Mouse (Mus musculus): ENCODE data around the gene Tenm2. TPM values are rescaled to one million over a fixed set of nuclear protein-coding genes. Genes with fewer than 3 reads are reported as not detected.

The Tenm2 gene
- total RNA-seq, 2 experiments from 2014 or later = not detected

DNA sequence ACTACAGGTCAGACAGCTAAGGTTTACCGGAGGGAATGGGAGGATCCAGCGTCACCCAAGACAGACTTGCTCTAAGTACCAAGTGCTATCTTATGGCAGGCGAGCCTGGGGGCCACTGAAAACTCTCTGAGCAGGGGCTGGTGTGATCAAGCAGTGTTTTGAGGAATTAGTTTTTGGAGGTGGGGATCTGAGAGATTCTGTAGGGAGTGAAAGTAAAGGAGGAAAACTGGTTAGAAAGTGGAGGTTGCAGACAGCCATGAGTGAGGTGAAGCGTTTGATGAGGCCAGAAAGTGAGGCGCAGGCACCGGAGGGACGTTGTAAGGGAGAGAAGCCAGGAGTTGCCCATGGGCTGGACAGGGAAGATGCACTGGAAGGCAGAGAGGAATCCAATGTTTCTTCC is 1063.8 kb downstream of the Tenm2 start:
- ATAC-seq (replicated peaks; ENCODE audit: low FRiP score, poor library complexity, severe bottlenecking) = no peak

DNA sequence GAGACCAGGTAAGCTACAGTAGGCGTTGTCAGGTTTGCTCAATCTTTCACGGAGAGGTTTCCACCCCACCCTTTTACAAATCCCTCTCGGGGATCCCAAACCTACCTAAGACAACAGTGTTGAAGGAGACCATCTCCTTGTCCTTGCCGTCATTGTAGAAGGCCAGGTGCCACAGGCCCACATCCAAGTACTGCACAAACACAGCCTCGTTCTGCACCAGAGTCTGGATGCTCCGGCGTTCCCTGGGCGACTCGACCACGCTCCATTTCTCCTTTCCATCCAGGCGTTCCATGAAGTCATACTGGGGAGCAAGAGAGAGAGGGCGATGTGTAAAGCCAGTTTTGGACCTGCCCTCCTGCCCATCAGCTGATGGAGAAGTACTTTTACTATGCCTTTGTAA is 1064.5 kb downstream of the Tenm2 start:
- no peak for ATAC-seq (replicated peaks; ENCODE audit: low FRiP score, poor library complexity, severe bottlenecking)

DNA sequence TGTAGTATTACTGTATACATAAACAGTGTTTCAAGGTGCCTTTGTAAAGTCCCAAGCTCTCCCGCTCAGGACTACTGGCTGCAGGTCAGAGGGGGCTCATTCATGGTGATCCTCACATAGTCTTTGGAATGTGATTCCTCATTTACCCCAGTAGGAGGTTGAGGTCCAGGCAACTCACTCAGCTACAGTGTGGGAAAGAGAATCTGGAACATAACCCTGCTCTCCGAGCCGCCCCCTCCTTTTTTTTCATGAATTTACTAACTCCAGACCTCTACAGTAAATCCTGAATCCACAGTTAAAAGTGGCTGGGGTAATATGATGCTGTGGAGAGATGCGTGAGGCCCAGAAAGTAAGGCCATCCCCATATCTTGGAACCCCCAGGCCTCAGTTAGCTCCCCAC is 1066.0 kb downstream of the Tenm2 start:
- no peak for ATAC-seq (replicated peaks; ENCODE audit: low FRiP score, poor library complexity, severe bottlenecking)

DNA sequence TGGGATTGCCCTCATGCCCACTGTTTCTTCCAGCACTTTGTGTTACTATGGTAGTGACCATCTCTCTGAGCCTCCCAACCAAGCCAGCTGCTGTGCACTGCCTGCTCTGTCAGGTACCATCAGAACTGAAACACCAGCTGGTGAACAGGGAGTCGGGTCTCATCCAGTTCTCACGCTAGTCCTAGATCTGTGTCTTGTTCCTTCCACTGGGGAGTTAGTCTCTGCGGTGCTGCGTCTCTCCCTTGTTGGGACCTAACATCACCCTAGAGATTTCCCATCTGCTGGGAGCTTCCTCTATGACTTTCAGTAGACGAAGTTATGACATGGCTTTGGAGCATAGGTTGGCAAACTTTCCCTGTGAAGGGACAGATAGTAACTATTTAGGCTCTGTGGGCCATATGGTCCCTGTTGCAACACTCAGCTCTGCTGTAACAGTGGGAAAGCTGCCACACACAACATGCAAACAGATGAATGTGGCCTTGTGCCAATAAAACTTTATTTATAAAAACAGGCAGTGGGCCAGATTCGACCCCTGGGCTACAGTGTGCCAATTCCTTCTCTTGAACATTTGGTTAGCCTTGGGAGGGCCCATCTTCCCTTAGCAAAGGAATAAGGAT is 1066.7 kb downstream of the Tenm2 start:
- no peak for ATAC-seq (replicated peaks; ENCODE audit: low FRiP score, poor library complexity, severe bottlenecking)

DNA sequence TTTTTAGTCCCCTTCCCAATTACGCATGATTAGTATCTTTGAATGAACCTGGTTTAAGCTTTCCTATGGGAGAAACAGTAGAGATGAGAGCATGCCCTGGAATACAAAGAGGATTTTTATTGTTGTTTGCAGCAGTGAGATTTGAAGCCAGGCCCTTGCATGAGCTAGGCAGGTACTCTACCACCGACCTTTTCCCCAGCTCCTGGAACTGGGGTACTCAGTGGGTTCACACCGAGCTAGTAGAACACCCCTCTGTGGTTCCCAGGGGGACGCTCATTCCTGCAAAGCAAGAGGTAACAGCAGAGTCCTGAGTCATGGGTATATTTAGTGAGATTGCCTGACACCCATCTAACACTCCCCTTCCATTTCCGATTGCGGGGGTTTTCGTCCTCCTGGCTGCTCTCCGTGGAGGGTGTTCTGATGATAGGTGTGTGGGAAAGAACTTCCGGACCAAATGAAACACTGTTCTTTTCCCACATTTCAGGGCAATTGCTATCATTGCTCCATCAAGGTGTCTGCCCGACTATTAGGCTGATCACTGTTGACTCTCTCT is 1067.9 kb downstream of the Tenm2 start:
- no peak for ATAC-seq (replicated peaks; ENCODE audit: low FRiP score, poor library complexity, severe bottlenecking)

DNA sequence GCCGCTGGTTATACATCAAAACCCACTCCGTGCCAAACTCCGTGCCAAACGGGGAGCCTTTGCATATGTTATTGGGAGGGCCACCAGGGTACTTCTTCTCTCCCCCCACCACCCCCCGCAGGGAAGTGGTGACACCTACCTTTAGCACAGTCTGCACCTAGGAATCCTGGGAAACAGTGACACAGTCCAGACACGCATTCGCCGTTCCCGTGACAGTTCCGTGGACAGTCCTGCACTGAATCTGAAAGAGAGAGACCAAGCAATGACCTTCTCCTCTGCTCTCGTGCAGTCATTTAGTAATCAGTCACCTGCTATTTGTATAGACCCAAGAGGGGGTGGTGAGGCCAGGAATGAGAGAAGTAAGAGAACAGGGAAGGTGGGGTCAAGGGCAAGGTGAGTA is 1072.2 kb downstream of the Tenm2 start:
- no peak for ATAC-seq (replicated peaks; ENCODE audit: low FRiP score, poor library complexity, severe bottlenecking)

DNA sequence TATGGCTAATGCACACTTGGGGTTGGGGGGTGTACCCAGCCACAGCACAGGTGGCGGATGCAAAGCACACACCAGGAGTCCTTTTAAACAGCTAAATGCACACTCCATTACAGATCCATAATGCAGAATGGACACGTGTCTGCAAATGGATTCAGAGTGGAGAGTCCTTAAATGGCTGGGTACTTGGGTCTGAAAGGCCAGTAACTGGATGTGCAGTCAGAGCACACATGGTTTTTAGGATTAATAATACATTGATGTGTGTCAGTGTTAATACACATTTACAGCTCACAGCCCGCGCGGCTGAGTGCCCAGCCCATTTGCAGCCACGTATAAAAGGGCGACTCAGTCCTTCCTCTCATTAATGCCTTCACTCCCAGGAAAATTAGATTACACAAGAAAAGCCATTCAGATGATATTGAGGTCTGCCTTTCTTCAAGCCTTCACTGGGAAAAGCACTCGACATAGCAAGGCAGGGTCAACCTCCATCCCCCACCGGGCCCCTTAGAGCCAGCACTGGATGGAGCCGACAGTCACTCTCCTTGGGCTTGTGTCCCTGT is 1073.9 kb downstream of the Tenm2 start:
- ATAC-seq (replicated peaks; ENCODE audit: low FRiP score, poor library complexity, severe bottlenecking) = no peak

DNA sequence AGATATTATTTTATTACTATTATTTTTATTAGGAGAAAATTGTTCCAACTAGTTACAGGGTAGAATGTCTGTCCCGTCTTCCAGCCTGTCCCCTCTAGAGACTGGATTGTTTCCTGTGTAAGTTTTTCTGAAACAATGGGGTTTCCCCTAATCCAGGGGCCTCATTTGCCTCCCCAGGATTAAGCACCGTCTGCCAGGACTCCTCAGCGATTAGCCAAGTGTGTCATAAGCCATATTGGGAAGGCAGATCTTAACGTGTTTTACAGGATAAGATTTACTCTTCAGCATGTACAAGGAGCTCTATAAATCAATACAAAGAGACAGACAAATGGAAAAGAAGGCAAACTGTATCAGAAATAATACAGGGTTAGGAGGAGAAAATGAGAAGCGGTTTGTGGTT is 1082.3 kb downstream of the Tenm2 start:
- ATAC-seq (replicated peaks; ENCODE audit: low FRiP score, poor library complexity, severe bottlenecking) = no peak

DNA sequence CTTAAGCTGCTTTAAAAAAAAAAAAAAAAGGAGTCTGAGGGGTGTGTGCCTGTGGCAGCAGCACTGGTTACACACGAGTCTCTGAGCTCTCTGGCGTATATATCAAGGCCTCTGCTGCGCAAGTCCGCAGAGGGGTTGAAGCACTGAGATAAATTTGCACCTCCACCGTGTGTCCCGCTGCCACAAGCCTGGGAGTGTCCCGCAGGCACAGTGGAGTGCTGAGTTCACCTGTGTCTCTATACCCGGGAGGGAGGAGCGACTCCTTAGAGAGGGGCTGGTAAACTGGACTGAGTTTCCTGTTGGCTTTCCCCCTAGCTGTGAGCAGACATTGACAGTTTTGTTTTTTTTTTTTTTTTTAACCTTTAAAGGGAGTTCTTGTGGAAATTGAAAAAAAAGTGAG is 1082.8 kb downstream of the Tenm2 start:
- no peak for ATAC-seq (replicated peaks; ENCODE audit: low FRiP score, poor library complexity, severe bottlenecking)

DNA sequence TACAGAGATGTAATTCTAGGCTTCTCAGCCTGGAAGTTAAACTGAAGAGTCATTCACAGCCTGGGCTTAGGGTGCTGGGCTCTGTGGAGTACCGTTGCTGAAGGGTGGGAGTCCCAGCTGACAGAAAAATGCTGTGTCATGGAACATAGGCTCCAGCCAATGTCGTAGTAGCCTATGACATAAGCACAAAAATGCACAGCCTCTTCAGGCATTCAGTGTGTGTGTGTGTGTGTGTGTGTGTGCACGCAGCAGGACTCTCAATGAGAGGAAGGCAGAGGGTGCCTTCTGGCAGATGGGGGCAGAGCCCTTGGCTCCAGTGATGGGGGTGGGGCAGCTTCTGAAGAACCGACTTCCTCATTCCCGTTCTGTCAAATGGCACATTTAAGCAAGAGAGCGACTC is 1083.5 kb downstream of the Tenm2 start:
- ATAC-seq (replicated peaks; ENCODE audit: low FRiP score, poor library complexity, severe bottlenecking) = no peak

DNA sequence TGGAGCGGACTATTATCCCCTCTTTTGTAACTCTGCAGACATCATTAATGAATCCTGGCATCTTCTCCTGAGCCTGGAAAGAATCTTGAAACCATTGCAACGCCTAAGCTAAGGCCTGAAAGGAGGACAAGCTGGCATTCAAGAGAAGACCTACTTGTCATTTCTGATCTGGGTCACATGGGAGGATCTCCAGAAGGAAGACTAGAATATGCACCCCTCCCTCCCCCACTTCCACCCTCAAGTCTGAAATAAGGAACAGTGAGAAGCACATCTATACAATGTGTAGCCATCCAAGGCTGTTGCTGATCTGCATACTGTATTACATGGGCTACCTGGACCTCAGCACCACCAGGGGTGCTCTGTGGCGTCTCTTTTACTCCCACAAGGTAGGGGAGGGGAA is 1086.7 kb downstream of the Tenm2 start:
- no peak for ATAC-seq (replicated peaks; ENCODE audit: low FRiP score, poor library complexity, severe bottlenecking)

DNA sequence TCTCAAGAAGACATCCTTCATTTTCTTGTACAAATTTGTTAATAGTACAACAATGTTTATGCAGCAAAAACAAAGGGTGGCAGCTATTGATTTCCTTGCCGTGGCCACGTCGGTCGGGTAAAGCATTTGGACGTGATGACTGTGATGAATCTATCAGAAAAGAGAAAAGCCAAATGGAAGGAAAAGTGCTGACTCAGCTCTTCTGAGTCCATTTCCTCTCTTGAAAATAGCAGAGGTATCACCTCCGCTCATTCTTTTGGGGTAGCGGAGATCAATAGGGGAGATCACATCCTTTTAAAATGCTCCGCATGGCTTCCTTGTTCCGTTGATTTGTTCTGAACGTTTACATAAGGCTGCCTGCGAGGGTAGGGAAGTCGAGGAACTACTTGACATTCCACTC is 1090.7 kb downstream of the Tenm2 start:
- ATAC-seq (replicated peaks; ENCODE audit: low FRiP score, poor library complexity, severe bottlenecking) = no peak

DNA sequence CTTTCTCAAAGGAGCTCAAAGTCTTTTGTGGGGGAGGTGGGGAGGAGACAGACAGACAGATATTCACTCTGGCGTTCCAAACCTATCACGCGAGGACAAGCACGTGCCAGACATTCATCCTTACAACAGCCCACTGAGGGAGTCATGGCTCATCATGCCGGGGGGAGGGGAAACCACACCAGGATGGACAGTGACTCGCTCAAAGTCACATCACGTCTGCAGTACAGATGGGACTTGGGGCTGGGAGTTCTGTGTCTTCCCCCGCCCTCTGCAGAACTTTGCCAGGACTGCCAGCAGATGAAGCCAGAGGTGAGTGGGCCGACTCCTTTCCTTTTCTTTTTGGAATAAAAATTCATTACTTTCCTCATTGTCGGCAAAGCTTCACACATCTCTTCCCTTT is 1095.4 kb downstream of the Tenm2 start:
- no peak for ATAC-seq (replicated peaks; ENCODE audit: low FRiP score, poor library complexity, severe bottlenecking)

DNA sequence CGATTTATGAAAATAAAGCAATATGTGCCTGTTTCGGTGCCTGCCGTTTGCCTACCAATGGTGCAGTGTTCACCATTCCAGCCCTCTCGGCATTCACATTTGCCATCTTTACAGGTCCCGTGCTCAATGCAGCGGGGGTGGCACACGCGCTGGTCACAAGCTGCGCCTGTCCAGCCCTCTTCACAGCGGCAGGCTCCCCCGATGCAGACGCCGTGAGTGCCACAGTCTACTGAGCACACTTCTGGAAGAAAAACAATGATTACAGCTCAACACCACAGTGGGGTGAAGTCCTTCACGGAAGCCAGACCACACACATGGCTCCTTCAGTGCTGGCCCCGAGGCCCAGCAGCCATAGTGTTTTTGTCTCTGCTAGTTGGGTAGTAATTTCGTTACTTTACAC is 1096.2 kb downstream of the Tenm2 start:
- ATAC-seq (replicated peaks; ENCODE audit: low FRiP score, poor library complexity, severe bottlenecking) = no peak

DNA sequence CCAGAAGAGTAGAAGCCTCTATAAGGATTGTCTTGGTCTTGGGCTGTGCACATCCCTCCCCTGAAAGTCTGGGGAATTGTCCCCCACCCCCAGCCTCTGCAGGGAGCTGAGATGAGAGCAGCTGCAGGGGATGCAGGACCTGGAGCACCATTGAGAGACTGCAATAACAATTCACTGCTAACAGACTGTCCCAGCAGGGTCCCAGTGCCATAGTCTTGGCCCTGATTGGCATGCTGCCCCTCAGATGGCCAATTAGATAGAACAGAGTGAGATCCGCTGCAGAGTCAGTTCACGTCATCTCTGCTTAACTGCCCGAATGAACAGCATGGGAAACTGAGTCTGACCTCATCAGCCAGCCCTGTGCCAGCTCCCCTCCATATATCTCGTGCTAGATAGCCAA is 1097.9 kb downstream of the Tenm2 start:
- ATAC-seq (replicated peaks; ENCODE audit: low FRiP score, poor library complexity, severe bottlenecking) = no peak

DNA sequence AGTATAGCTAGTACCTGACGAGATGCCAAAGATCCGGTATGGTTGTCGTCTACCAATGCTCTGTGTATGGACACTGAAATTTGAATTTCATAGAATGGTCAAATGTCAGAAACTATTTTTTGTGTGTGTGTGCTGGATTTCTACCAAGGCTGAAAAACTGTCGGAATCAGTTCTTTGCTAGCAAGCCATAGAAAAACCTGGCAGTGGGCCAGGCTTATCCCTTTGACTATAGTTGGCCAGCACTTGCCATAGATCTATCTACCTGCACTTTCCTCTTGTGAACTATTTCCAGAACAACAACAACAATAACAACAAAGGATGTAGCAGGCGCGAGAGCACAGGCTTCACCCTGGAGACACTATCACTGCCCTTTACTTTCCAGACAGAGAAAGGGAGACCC is 1098.5 kb downstream of the Tenm2 start:
- no peak for ATAC-seq (replicated peaks; ENCODE audit: low FRiP score, poor library complexity, severe bottlenecking)

DNA sequence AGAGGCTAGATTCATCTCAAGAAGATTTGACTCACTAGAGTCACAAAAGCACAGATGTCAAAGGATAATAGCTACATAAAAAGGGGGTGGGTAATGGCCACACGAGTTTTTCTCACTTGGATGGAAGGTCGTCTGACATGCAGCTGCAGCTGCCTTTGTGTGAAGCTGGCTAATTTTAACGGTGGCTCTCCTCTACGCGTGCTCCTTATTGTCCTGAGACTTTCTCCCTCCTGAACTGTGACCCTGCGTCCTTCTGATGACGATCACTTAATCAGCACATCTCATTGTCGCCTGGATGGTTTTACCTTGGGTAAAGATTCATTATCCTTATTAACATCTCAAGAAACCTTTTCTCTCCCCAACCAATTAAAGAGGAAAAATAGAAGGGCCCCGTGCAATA is 1101.1 kb downstream of the Tenm2 start:
- ATAC-seq (replicated peaks; ENCODE audit: low FRiP score, poor library complexity, severe bottlenecking) = no peak

DNA sequence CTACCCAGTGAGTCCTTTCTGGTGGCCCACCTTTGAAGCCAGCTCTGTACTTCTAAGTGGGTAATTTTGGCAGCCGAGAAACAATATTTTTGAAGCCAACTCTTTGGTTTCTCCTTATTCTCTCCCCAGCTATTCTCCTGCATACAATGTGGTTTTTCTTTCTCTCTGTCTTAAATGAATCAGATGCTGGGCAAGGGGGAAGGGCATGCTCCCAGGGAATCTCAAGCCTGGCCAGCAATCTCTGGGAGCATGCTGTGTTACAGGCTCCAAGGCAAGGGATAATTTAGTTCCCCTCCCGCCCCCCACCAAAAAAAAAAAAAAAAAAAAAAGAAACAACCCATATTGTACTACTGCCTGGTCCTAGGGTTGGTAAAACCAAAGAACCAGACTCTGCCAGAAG is 1112.5 kb downstream of the Tenm2 start:
- no peak for ATAC-seq (replicated peaks; ENCODE audit: low FRiP score, poor library complexity, severe bottlenecking)

DNA sequence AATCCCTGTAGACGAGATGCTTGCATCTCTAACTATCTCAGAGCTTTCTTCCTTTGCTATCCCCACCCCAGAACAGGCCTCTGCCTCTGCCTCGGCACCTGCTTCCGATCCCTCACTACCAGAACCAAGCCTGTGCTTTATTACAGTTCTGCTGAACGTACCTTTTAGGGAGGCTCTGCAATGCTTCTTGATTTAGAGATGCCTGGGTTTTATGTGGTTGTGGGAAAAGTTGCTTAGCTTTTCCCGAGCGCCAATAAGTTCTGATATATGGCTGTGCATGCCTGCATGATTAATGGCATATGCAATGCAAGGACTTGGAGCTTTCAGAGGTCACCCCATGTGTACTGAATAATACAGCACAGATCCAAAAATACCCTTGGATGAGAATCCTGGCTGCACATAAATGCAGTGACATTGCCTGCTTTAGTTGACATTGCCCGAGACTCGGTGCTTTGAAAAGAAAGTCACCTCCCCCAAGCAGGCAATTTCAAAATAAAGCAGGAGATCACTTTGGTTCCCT is 1114.3 kb downstream of the Tenm2 start:
- ATAC-seq (replicated peaks; ENCODE audit: low FRiP score, poor library complexity, severe bottlenecking) = no peak

DNA sequence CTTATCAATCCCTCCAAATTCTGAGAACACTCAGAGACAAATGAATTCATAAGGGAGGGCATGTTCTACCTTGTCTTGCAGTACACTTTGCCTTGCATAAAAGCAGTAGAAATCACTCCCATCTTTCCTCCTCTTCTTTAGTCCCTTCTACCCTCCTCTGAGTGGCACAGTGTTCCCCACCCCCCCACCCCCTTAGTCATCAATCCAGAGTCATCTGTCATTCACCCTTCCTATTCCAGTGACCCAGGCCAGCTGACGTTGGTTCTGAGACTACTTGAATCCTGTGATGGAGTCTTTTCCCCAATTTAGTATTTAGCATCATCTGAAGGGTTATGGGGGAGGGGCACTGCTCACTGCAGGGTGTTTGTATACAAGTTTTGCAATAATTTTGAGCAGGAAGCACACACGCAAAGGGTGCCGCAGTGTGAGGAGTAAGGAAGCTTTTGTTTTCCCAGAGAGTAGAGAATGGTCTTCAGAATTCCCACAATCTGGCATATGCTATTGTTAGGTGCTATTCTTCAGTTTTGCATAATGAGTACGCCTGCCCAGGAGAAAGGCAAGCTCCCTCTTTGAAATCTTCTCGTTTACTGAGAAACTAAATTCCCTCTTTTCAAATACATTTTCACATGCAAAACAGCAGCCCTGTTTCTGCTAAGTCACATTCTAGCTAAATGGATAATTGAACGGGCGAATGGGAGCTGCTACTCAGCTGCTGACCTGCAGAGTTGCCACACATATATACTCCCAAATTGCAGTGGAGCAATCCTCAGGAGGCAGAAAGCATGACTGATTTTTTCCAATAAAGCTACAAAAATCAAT is 1115.0 kb downstream of the Tenm2 start:
- no peak for ATAC-seq (replicated peaks; ENCODE audit: low FRiP score, poor library complexity, severe bottlenecking)

DNA sequence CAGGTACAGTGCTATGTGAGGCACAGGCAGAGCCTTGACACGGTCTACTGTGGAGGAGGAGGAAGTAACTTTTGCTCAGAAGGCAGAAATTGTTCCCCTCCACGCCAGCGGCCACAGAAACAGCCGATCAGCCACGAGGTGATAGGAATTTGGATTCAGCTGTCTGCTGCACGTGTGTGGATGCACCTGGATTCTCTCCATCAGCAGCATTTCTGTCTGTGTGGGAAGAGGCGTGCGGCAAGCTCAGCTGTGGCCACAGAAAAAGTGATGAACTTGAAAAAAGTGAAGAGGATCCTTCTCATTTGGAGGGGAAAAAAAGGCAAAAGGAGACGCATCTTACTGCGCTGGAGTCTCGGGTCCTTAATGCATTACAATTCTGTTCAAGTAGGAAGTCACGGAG is 1122.4 kb downstream of the Tenm2 start:
- ATAC-seq (replicated peaks; ENCODE audit: low FRiP score, poor library complexity, severe bottlenecking) = no peak
